In genomic region chr5:103404213-103404968, GRCm38 (mm10) we compare ENCODE assay signal across 19 mouse cellular contexts. TPM values are rescaled to one million over a fixed set of nuclear protein-coding genes. Genes with fewer than 3 reads are reported as not detected.
DNase-seq lines count a peak whose midpoint lies in the region; ATAC-seq lines count a peak whose summit lies in the region.
"Had no signal": no experiment of that assay in that cellular context is flagged by ENCODE, and none has a peak within 500 bp of the region (broad histone marks: within the 10 kb centered on the region; RNA-seq: fewer than 3 reads in every experiment).

No protein-coding gene starts in this region.

- peak; percentile 70 for DNase-seq in heart, adult 11 months
- DNase-seq in heart, adult 18-20 months: no peak
- DNase-seq in thymus, postnatal 25 days: peak; percentile 42
- DNase-seq in layer of hippocampus, postnatal 25 days (ENCODE audit: extremely low spot score in 1 of 2, low spot score in 1 of 2): no peak
- DNase-seq in layer of hippocampus, adult 9-10 months (ENCODE audit: low spot score): no peak
- no peak for DNase-seq in testis, postnatal 14 days (ENCODE audit: low spot score)
- DNase-seq: adrenal gland, postnatal 14 days; cerebellum, adult 18-20 months; cerebellum, postnatal 10 days; gastrocnemius, postnatal 14 days; heart, postnatal 10 days; kidney, adult 18-20 months; kidney, postnatal 25 days; layer of hippocampus, postnatal 36 days; left cerebral cortex, postnatal 4 days; liver, postnatal 0 days; lung, postnatal 36 days had no signal

- peak; percentile 94 for ATAC-seq in inflammation-experienced regulatory T-cells, adult 6 months
- ATAC-seq: liver, embryonic 12.5 days; liver, postnatal 0 days had no signal

RNA-seq across cellular contexts. Expression of gene Ptpn13, which starts 20.6 kb away (rescaled TPM):
- 1 to 10 TPM; 4.8 to 6.2 TPM for total RNA-seq in heart, adult 18-20 months (2021)
- 10 to 100 TPM; 19.1 to 30.1 (median 25.2) TPM for polyA plus RNA-seq in inflammation-experienced regulatory T-cells, adult 6 months (2017; shearing (Covaris generic))
- 10 to 100 TPM in 1 of 2 experiments, 1 to 10 TPM in 1; 8.3 to 10.8 TPM for total RNA-seq in layer of hippocampus, postnatal 25 days (2021)

Comparison
In these comparisons a context has a peak if more than half of its experiments do, and no peak if none do; other contexts are left out.
1. DNase-seq: peak in heart, adult 11 months (single experiment) and thymus, postnatal 25 days (single experiment); none in heart, adult 18-20 months (0 of 2), layer of hippocampus, postnatal 25 days (0 of 2), layer of hippocampus, adult 9-10 months (single experiment) and testis, postnatal 14 days (single experiment).